Mouse (Mus musculus): ENCODE measurements around the gene Clk2. TPM values are rescaled to one million over a fixed set of nuclear protein-coding genes. Genes with fewer than 3 reads are reported as not detected.
A peak's percentile ranks its signal among the peaks of the same experiment; 100 is the strongest.

Gene Clk2
- polyA plus RNA-seq, 2 experiments: 26.5 to 152 TPM

GRCm38 (mm10) chr3:89176421-89176820, 11.8 kb downstream of the Clk2 start:
- Histone ChIP-seq H3K9me3 (ENCODE audit: control insufficient read depth, low read length) (no peaks in the 10 kb centered on the region), H3K9ac (ENCODE audit: low read depth, low read length, severe bottlenecking) (no peak overlapping the region), H3K4me2 (replicated peaks; ENCODE audit: low read depth, low read length, severe bottlenecking) (no peak overlapping the region), H3K36me3 (ENCODE audit: control insufficient read depth, insufficient read depth, low read length) (peaks cover 77% of the 10 kb centered on the region), H3K4me3 (replicated peaks; ENCODE audit: low read length) (0 out of 2 replicates have a peak overlapping the region, but pooled peaks have one; percentile 0), H3K4me1 (ENCODE audit: control insufficient read depth, insufficient read depth, low read length) (peaks cover 7% of the 10 kb centered on the region), H3K27me3 (ENCODE audit: control insufficient read depth, insufficient read depth, low read length) (no peaks in the 10 kb centered on the region), H3K27ac (replicated peaks; ENCODE audit: low read depth, low read length) (no peak overlapping the region)
- WGBS: 88% methylated on average over 7 of the region's 7 CpGs
- ATAC-seq (ENCODE audit: low FRiP score, low read depth) (no peak), DNase-seq (ENCODE audit: low spot score) (no peak)
- no peak for TF ChIP-seq POLR2A (IDR thresholded peaks at IDR 0.05; ENCODE audit: borderline replicate concordance, extremely low read depth, insufficient read depth, insufficient read length)

DNA sequence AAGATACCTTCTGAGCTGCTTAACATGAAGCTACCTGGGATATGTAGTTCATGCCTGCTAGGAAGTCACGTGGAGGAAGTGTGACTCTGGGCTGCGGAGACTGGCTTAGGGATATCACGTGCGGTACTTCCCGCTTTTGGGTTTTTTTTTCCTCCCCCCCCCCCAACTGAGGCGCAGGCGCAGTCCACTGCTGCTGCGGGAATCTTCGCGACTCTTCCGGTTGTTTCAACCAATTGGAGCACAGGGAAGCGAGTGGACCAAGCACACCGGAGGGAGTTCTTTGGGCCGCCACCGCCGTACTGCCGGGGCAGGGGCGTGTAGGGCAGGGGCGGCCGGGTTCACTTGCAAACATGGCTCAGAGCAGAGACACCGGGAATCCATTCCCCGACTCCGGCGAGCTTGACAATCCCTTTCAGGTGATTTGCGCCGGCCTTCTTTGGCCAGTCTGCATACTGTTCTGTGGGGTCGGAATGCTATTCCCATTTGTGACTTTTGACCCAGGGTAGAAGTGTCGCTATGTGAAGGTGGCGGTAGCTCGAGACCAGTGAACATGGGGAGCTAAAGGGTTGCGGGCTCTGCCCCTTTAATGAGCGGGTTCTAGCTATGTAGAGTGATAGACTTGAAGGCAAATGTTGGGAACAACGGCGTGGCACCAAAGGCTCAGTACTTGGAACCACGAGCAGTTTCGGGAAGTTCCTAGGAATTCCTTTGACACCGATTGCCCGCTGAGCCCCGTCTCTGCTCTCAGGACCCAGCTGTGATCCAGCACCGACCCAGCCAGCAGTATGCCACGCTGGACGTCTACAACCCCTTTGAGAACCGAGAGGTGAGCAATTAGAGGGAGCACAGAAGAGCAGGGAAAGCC, 12.9 kb downstream of the Clk2 start, which contains the start of gene Scamp3:
Gene Scamp3, plus strand, starts transcription at position 232 of the 865 bp plus-strand sequence.
- peak; percentile 94 for DNase-seq (ENCODE audit: low spot score)
- no peak; the same call in 1 of the 2 replicates for TF ChIP-seq POLR2A (IDR thresholded peaks at IDR 0.05; ENCODE audit: borderline replicate concordance, extremely low read depth, insufficient read depth, insufficient read length)
- WGBS: 2% methylated on average over 43 of the region's 43 CpGs
- Histone ChIP-seq H3K4me2 (replicated peaks; ENCODE audit: low read depth, low read length, severe bottlenecking) (peak within 1 kb of the TSS; percentile 89), H3K9me3 (ENCODE audit: control insufficient read depth, low read length) (no peaks in the 10 kb centered on the region), H3K27ac (replicated peaks; ENCODE audit: low read depth, low read length) (peak within 1 kb of the TSS; percentile 78), H3K4me1 (ENCODE audit: control insufficient read depth, insufficient read depth, low read length) (peaks cover 7% of the 10 kb centered on the region), H3K27me3 (ENCODE audit: control insufficient read depth, insufficient read depth, low read length) (no peaks in the 10 kb centered on the region), H3K4me3 (replicated peaks; ENCODE audit: low read length) (peak within 1 kb of the TSS; percentile 83), H3K9ac (ENCODE audit: low read depth, low read length, severe bottlenecking) (peak within 1 kb of the TSS; percentile 84), H3K36me3 (ENCODE audit: control insufficient read depth, insufficient read depth, low read length) (peaks cover 78% of the 10 kb centered on the region)
- ATAC-seq (ENCODE audit: low FRiP score, low read depth): peak; percentile 96

- 7% methylated on average over 6 of the region's 6 CpGs for WGBS
- Histone ChIP-seq H3K36me3 (ENCODE audit: control insufficient read depth, insufficient read depth, low read length) (peaks cover 74% of the 10 kb centered on the region), H3K4me3 (replicated peaks; ENCODE audit: low read length) (peak overlapping the region; percentile 83), H3K27ac (replicated peaks; ENCODE audit: low read depth, low read length) (peak overlapping the region; percentile 78), H3K4me2 (replicated peaks; ENCODE audit: low read depth, low read length, severe bottlenecking) (peak overlapping the region; percentile 89), H3K4me1 (ENCODE audit: control insufficient read depth, insufficient read depth, low read length) (peaks cover 7% of the 10 kb centered on the region), H3K9me3 (ENCODE audit: control insufficient read depth, low read length) (no peaks in the 10 kb centered on the region), H3K9ac (ENCODE audit: low read depth, low read length, severe bottlenecking) (peak overlapping the region; percentile 84), H3K27me3 (ENCODE audit: control insufficient read depth, insufficient read depth, low read length) (no peaks in the 10 kb centered on the region)
- DNase-seq (ENCODE audit: low spot score) (no peak), ATAC-seq (ENCODE audit: low FRiP score, low read depth) (no peak)
- no peak for TF ChIP-seq POLR2A (IDR thresholded peaks at IDR 0.05; ENCODE audit: borderline replicate concordance, extremely low read depth, insufficient read depth, insufficient read length)
Measured at GRCm38 (mm10) chr3:89178107-89178385, 13.5 kb downstream of the Clk2 start.

DNA sequence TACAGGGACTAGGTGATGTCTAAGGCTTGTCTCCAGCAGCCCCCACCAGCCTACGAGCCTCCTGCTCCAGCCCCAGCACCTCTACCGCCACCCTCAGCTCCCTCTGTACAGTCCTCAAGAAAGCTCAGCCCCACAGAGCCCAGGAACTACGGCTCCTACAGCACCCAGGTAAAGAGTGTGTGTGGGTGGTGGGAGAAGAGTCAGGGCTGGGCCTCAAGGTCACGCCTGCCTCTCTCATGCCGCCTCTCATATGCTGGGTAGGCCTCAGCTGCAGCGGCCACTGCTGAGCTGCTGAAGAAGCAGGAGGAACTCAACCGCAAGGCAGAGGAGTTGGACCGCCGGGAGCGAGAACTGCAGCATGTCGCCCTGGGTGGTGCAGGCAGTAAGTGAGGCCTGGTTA, 14.5 kb downstream of the Clk2 start:
- ATAC-seq (ENCODE audit: low FRiP score, low read depth): no peak
- peaks cover 64% of the 10 kb centered on the region for H3K36me3 ChIP-seq (ENCODE audit: control insufficient read depth, insufficient read depth, low read length)
- 87% methylated on average over 11 of the region's 11 CpGs for WGBS
- H3K27me3 ChIP-seq (ENCODE audit: control insufficient read depth, insufficient read depth, low read length): no peaks in the 10 kb centered on the region
- H3K9me3 ChIP-seq (ENCODE audit: control insufficient read depth, low read length): no peaks in the 10 kb centered on the region
- peaks cover 15% of the 10 kb centered on the region for H3K4me1 ChIP-seq (ENCODE audit: control insufficient read depth, insufficient read depth, low read length)
- no peak for TF ChIP-seq POLR2A (IDR thresholded peaks at IDR 0.05; ENCODE audit: borderline replicate concordance, extremely low read depth, insufficient read depth, insufficient read length)
- H3K27ac ChIP-seq (replicated peaks; ENCODE audit: low read depth, low read length): no peak overlapping the region
- 0 out of 2 replicates have a peak overlapping the region, but pooled peaks have one; percentile 5 for H3K9ac ChIP-seq (ENCODE audit: low read depth, low read length, severe bottlenecking)
- no peak for DNase-seq (ENCODE audit: low spot score)
- no peak overlapping the region for H3K4me3 ChIP-seq (replicated peaks; ENCODE audit: low read length)
- no peak overlapping the region for H3K4me2 ChIP-seq (replicated peaks; ENCODE audit: low read depth, low read length, severe bottlenecking)

- Histone ChIP-seq H3K36me3 (ENCODE audit: control insufficient read depth, insufficient read depth, low read length) (peaks cover 37% of the 10 kb centered on the region), H3K27me3 (ENCODE audit: control insufficient read depth, insufficient read depth, low read length) (no peaks in the 10 kb centered on the region), H3K9ac (ENCODE audit: low read depth, low read length, severe bottlenecking) (no peak overlapping the region), H3K4me1 (ENCODE audit: control insufficient read depth, insufficient read depth, low read length) (peaks cover 31% of the 10 kb centered on the region), H3K27ac (replicated peaks; ENCODE audit: low read depth, low read length) (no peak overlapping the region), H3K4me3 (replicated peaks; ENCODE audit: low read length) (no peak overlapping the region), H3K4me2 (replicated peaks; ENCODE audit: low read depth, low read length, severe bottlenecking) (no peak overlapping the region), H3K9me3 (ENCODE audit: control insufficient read depth, low read length) (no peaks in the 10 kb centered on the region)
- DNase-seq (ENCODE audit: low spot score) (no peak), ATAC-seq (ENCODE audit: low FRiP score, low read depth) (no peak)
- 88% methylated on average over 27 of the region's 27 CpGs for WGBS
- no peak for TF ChIP-seq POLR2A (IDR thresholded peaks at IDR 0.05; ENCODE audit: borderline replicate concordance, extremely low read depth, insufficient read depth, insufficient read length)
Measured at GRCm38 (mm10) chr3:89181749-89182500, 17.3 kb downstream of the Clk2 start.
